Mouse (Mus musculus) lung, postnatal 0 days (tissue): ENCODE data around the gene Pdss2.

ENCODE experiments used
- CTCF ChIP-seq: IDR thresholded peaks from 2 replicates; pipeline ENCODE4 v1.5.1; 2016; ENCODE audit warnings: antibody characterized with exemption, mild to moderate bottlenecking
- EP300 ChIP-seq: IDR thresholded peaks from 2 replicates; pipeline ENCODE4 v1.6.1; 2016; ENCODE audit warnings: antibody characterized with exemption, mild to moderate bottlenecking, control low read depth

- TF ChIP-seq CTCF, result no peak
- TF ChIP-seq EP300, result no peak
These were observed 807 bp upstream of the Pdss2 start for GRCm38 (mm10) chr10:43220479-43220878.
